Mouse (Mus musculus) olfactory bulb, adult 2 months (tissue): Measurements from ENCODE around the gene Camta1.

ENCODE experiments used
- CTCF ChIP-seq: fragments of 200-500 bp; IDR thresholded peaks from 2 replicates; pipeline ENCODE4 v1.5.1; 2012; ENCODE audit warnings: low read depth, mild to moderate bottlenecking, low read length, moderate library complexity; ENCODE audit not compliant: insufficient read depth
- POLR2A ChIP-seq: fragments of 200-500 bp; IDR thresholded peaks from 2 replicates; pipeline ENCODE4 v1.6.1; 2012; ENCODE audit warnings: mild to moderate bottlenecking, low read depth, low read length, moderate library complexity; ENCODE audit not compliant: insufficient read depth

DNA sequence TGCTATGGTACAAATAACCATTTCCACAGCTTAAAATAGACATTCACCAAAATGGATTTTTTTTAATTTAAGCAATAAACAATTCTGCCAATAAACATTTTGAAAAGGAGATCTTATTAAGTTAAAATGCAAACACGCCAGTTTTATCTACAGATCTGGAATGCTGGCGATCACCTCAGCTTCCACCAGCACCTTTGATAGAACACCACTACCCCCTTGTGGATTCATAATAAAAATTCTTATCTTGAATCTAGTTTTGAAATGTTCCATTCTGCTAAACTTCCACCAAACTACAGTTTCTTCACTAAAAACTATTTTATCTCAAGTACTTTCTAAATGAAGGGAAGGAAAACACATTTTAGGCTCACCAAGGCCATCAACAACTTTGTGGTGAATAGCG is 7.7 kb downstream of the Camta1 start:
- TF ChIP-seq CTCF = no peak
- no peak for TF ChIP-seq POLR2A
